Comparison of ENCODE assay signal across 8 mouse cellular contexts in genomic region chr5:142557397-142558067, GRCm38 (mm10). TPM values are rescaled to one million over a fixed set of nuclear protein-coding genes. Genes with fewer than 3 reads are reported as not detected.
DNase-seq lines count a peak whose midpoint lies in the region; ATAC-seq and TF ChIP-seq lines count a peak whose summit lies in the region.

No protein-coding gene starts in this region.

- peaks cover 6% of the 10 kb centered on the region for H3K9me3 ChIP-seq in E14TG2a.4 (ENCODE audit: low read length)
- H3K9me3 ChIP-seq in forebrain, embryonic 12.5 days = no peaks in the 10 kb centered on the region
- H3K9me3 ChIP-seq in hindbrain, embryonic 10.5 days = no peaks in the 10 kb centered on the region
- H3K9me3 ChIP-seq in lung, embryonic 16.5 days (ENCODE audit: control insufficient read depth, low read length) = no peaks in the 10 kb centered on the region

- 32% methylated on average over 10 of the region's 21 CpGs for WGBS in forebrain, embryonic 12.5 days
- 33% methylated on average over 21 of the region's 21 CpGs for WGBS in hindbrain, embryonic 10.5 days
- 25% methylated on average over 13 of the region's 21 CpGs for WGBS in lung, embryonic 16.5 days

- H3K4me2 ChIP-seq in forebrain, embryonic 12.5 days = peak overlapping the region; percentile 27; the same call in 1 of the 2 replicates
- H3K4me2 ChIP-seq in lung, embryonic 16.5 days (ENCODE audit: low read depth, low read length) = no peak overlapping the region

- H3K4me3 ChIP-seq in E14TG2a.4 (replicated peaks; ENCODE audit: low read length) = no peak overlapping the region
- H3K4me3 ChIP-seq in forebrain, embryonic 12.5 days (replicated peaks) = no peak overlapping the region
- 0 out of 2 replicates have a peak overlapping the region, but pooled peaks have one; percentile 18 for H3K4me3 ChIP-seq in hindbrain, embryonic 10.5 days
- H3K4me3 ChIP-seq in lung, embryonic 16.5 days (ENCODE audit: low read length) = no peak overlapping the region

- H3K27ac ChIP-seq in forebrain, embryonic 12.5 days = no peak overlapping the region
- H3K27ac ChIP-seq in hindbrain, embryonic 10.5 days = no peak overlapping the region
- H3K27ac ChIP-seq in lung, embryonic 16.5 days (ENCODE audit: low read length) = no peak overlapping the region

- DNase-seq in c-Kit-positive CD71-positive TER-119-negative erythroid progenitor cells, embryonic 14.5 days (ENCODE audit: low read depth) = peak; percentile 48
- DNase-seq in hindbrain, embryonic 10.5 days (ENCODE audit: low spot score) = peak; percentile 81
- peak; percentile 75 for DNase-seq in layer of hippocampus, adult 9-11 months
- peak; percentile 42 for DNase-seq in ovary, postnatal 14 days (ENCODE audit: low spot score)
- DNase-seq in thymus, postnatal 25 days = peak; percentile 54

- H3K9ac ChIP-seq in forebrain, embryonic 12.5 days = no peak overlapping the region
- no peak overlapping the region for H3K9ac ChIP-seq in lung, embryonic 16.5 days (ENCODE audit: low read length)

- H3K36me3 ChIP-seq in E14TG2a.4 (ENCODE audit: insufficient read depth, low read length) = no peaks in the 10 kb centered on the region
- no peaks in the 10 kb centered on the region for H3K36me3 ChIP-seq in forebrain, embryonic 12.5 days (replicated peaks)
- no peaks in the 10 kb centered on the region for H3K36me3 ChIP-seq in hindbrain, embryonic 10.5 days
- H3K36me3 ChIP-seq in lung, embryonic 16.5 days (ENCODE audit: control insufficient read depth, insufficient read depth, low read length) = no peaks in the 10 kb centered on the region

- peaks cover 19% of the 10 kb centered on the region for H3K4me1 ChIP-seq in E14TG2a.4 (replicated peaks; ENCODE audit: low read depth, low read length)
- no peaks in the 10 kb centered on the region for H3K4me1 ChIP-seq in forebrain, embryonic 12.5 days
- H3K4me1 ChIP-seq in hindbrain, embryonic 10.5 days (replicated peaks) = no peaks in the 10 kb centered on the region
- no peaks in the 10 kb centered on the region for H3K4me1 ChIP-seq in lung, embryonic 16.5 days (replicated peaks; ENCODE audit: control insufficient read depth, insufficient read depth, low read length)

- peak; percentile 28 for TF ChIP-seq CTCF in E14TG2a.4 (conservative IDR thresholded peaks at IDR 0.05; ENCODE audit: low read length)

- ATAC-seq in forebrain, embryonic 12.5 days (ENCODE audit: low FRiP score) = peak; percentile 72
- ATAC-seq in lung, embryonic 16.5 days (ENCODE audit: low read depth) = peak; percentile 84

- H3K27me3 ChIP-seq in E14TG2a.4 (ENCODE audit: insufficient read depth, low read length) = no peaks in the 10 kb centered on the region
- no peaks in the 10 kb centered on the region for H3K27me3 ChIP-seq in forebrain, embryonic 12.5 days
- no peaks in the 10 kb centered on the region for H3K27me3 ChIP-seq in hindbrain, embryonic 10.5 days (ENCODE audit: insufficient read depth, poor library complexity, severe bottlenecking)
- H3K27me3 ChIP-seq in lung, embryonic 16.5 days (ENCODE audit: control insufficient read depth, insufficient read depth, low read depth, low read length) = no peaks in the 10 kb centered on the region

RNA-seq across cellular contexts. Expression of gene Radil, which starts 6.6 kb away (rescaled TPM):
- 3.2 and 3.3 TPM in 2 replicates for polyA plus RNA-seq in forebrain, embryonic 12.5 days (2016; fragmentation: Nextera tagmentation; extraction: Ambion mirVana)
- polyA plus RNA-seq in hindbrain, embryonic 10.5 days (2016; fragmentation: Nextera tagmentation; extraction: Ambion mirVana) = 5.5 and 6.1 TPM in 2 replicates
- polyA plus RNA-seq in lung, embryonic 16.5 days (2015; fragmentation: Nextera tagmentation; extraction: Ambion mirVana) = 3.8 and 4.1 TPM in 2 replicates

RNA-seq across cellular contexts. Expression of gene Papolb, which starts 27.7 kb away (rescaled TPM):
- 0.10 and 0.19 TPM in 2 replicates for polyA plus RNA-seq in forebrain, embryonic 12.5 days (2016; fragmentation: Nextera tagmentation; extraction: Ambion mirVana)
- 0.15 and 0.27 TPM in 2 replicates for polyA plus RNA-seq in hindbrain, embryonic 10.5 days (2016; fragmentation: Nextera tagmentation; extraction: Ambion mirVana)
- polyA plus RNA-seq in lung, embryonic 16.5 days (2015; fragmentation: Nextera tagmentation; extraction: Ambion mirVana) = 0.05 and 0.18 TPM in 2 replicates

RNA-seq across cellular contexts. Expression of gene Mmd2, which starts 51.1 kb away (rescaled TPM):
- polyA plus RNA-seq in forebrain, embryonic 12.5 days (2016; fragmentation: Nextera tagmentation; extraction: Ambion mirVana) = 17.7 and 20.0 TPM in 2 replicates
- 4.3 and 4.7 TPM in 2 replicates for polyA plus RNA-seq in hindbrain, embryonic 10.5 days (2016; fragmentation: Nextera tagmentation; extraction: Ambion mirVana)
- 0.55 and 0.93 TPM in 2 replicates for polyA plus RNA-seq in lung, embryonic 16.5 days (2015; fragmentation: Nextera tagmentation; extraction: Ambion mirVana)
